Mouse (Mus musculus) c-Kit-positive CD71-positive TER-119-negative erythroid progenitor cells, embryonic 14.5 days (primary cell): ENCODE data around the gene Zbtb3.

Experiments
- DNase-seq: peaks from one replicate; pipeline ENCODE4 v3.0.0-alpha.2; 2013; ENCODE audit warnings: low read depth

Zbtb3 gene

GRCm38 (mm10) chr19:8841012-8841411, 38.7 kb downstream of the Zbtb3 start:
- DNase-seq: no peak

- DNase-seq: no peak
These were observed 40.6 kb downstream of the Zbtb3 start for GRCm38 (mm10) chr19:8842961-8843360.

DNA sequence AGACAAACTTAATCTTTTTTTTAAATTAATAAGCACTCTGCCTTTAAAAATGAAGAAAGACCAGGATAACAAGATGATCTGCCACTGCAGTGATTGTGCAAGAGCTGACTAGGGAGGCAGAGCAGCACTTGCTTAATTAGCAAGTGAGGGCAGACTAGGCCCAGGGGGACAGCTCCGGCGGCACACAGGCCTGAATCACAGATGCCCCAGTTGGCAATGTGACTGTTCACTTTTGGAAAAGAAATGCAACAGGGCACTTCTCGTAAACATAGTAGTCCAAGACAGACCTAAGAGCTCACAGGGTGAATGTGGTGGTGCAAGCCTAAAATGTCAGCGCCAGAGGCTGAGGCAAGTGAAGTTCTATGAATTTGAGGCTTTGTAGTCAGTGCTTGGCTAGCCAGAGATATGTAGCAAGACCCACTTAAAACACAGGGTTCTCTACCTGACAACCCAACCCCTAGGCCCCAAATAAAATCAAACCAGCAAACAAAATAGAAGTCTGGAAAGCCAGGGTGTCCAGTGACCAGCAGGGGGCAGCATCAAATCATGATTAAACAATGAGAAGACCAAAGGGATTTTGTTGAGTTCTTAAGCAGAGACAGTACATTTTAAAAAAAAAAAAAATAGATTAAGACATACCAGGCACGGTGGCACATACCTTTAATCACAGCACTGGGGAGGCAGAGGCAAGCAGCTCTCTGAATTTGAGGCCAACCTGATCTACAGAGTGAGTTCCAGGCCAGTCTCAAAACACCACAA, 42.2 kb downstream of the Zbtb3 start:
- DNase-seq: peak; percentile 78

DNA sequence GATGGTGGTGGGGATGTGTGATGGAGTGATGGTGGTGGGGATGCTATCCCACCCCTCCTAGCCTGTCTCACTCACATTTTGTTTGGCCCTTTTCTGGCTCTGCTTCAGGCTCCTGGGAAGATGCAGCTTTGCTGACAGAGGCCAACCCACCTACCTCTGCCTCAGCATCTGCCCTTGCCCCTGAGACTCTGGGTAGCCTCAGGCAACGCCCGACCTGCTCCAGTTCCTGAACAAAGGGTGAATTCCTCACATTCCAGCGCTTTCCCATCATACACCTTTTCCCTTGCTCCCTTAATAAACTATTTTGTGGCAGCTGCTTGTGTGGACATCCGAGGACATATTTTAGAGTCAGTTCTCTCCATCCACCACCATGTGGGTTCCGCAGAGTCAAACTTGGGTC, 46.0 kb downstream of the Zbtb3 start:
- DNase-seq: no peak

GRCm38 (mm10) chr19:8850402-8850901, 48.1 kb downstream of the Zbtb3 start, which contains the start of gene Lrrn4cl:
TSS of gene Lrrn4cl (plus strand) at chr19:8850768.
- no peak for DNase-seq

DNA sequence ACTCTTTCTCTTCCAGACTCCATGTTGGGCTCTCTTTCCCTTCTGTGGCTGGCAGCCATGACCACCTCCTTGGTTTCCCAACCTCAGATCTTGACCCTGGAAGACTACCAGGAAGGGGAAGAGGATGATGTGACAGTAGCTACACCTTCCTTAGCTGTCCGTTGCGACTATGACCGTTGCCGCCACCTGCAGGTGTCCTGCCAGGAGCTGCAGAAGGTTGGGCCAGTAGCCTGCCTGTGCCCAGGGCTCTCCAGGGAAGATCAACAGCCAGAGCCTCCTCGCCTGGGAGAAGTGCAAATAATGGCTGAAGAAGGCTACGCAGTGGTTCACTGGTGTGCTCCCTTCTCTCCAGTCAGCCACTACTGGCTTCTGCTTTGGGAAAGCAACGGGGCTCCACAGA, 49.3 kb downstream of the Zbtb3 start:
- DNase-seq: no peak

DNA sequence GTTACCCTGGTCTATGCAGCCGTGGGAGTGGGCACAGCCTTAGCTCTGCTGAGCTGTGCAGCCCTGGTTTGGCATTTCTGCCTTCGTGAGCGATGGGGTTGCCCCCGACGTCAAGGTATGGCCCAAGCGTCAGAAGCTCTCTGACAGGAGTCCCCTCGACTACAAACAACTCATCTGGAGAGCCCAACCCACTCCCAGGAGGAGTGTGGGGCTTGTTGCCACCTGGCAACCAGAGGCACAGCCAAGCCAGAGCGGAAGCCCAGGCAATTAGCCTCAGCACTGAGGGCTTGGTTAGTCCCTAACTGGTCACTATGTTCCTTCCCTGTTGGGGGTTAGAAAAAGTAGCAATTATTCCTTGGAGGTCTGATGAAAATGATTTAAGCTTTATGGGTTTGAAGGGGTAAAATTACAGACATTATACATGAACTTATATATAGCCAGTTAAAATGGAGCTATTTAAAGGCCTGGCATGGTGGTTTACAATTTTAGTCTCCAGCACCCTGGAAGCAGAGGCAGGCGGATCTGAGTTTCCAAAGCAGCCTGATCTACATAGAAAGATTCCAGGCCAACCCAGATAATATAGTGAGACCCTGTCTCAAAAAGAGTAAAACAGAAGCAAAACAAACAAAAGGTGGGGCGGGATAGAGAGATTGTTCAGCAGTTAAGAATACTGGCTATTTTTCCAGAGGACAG, 50.0 kb downstream of the Zbtb3 start:
- no peak for DNase-seq

DNA sequence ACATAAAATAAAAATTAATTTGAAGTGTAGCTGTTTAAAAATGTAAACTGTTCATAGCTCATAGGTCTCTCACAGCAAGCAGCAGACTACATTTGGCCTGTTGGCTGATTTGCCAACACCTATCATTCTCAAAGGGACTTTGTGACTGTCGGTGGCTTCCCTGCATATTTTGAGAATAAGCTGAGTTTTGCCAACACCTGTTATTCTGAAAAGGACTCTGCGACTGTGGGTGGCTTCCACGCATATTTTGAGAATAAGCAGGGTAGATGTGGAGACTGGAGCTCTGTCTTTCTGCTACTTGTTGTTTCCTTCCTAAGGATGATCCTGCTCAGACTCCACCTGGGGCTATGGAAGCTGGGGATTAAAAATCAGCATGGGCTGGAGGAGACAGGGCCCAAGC, 50.8 kb downstream of the Zbtb3 start:
- no peak for DNase-seq
